Mouse (Mus musculus) limb, embryonic 15.5 days (tissue): ENCODE measurements around the gene Dlgap1. TPM values are rescaled to one million over a fixed set of nuclear protein-coding genes. Genes with fewer than 3 reads are reported as not detected.

Source experiments
- ATAC-seq: fragments of 200-750 bp; cut with Nextera tagmentation; 2 replicates; pipeline ENCODE4 v1.8.0; 2017; ENCODE audit warnings: low read depth, moderate TSS enrichment; ENCODE audit not compliant: insufficient number of reproducible peaks, low FRiP score, low TSS enrichment
- H3K27ac ChIP-seq: fragments of 300-500 bp; sonication (generic); 2 replicates; pipeline ENCODE4 v1.5.1; 2015; ENCODE audit warnings: moderate library complexity, mild to moderate bottlenecking, inconsistent platforms
- H3K27me3 ChIP-seq: fragments of 300-500 bp; sonication (generic); 2 replicates; pipeline ENCODE4 v1.6.1; 2015; ENCODE audit warnings: inconsistent platforms
- H3K36me3 ChIP-seq: fragments of 300-500 bp; sonication (generic); 2 replicates; pipeline ENCODE4 v1.6.1; 2015; ENCODE audit warnings: inconsistent platforms
- H3K4me1 ChIP-seq: fragments of 300-500 bp; sonication (generic); 2 replicates; pipeline ENCODE4 v1.6.1; 2015; ENCODE audit warnings: inconsistent platforms
- H3K4me2 ChIP-seq: fragments of 300-500 bp; sonication (generic); 2 replicates; pipeline ENCODE4 v1.6.1; 2015; ENCODE audit warnings: mild to moderate bottlenecking, inconsistent platforms
- H3K4me3 ChIP-seq: fragments of 300-500 bp; sonication (generic); 2 replicates; pipeline ENCODE4 v1.5.1; 2015; ENCODE audit warnings: mild to moderate bottlenecking, inconsistent platforms
- H3K9ac ChIP-seq: fragments of 300-500 bp; sonication (generic); 2 replicates; pipeline ENCODE4 v1.6.1; 2015; ENCODE audit warnings: inconsistent platforms
- H3K9me3 ChIP-seq: fragments of 300-500 bp; sonication (generic); 2 replicates; pipeline ENCODE4 v1.6.1; 2016; ENCODE audit warnings: inconsistent platforms
- WGBS: fragments of 180-500 bp; shearing (Covaris S2); methylation state at CpG from one replicate; pipeline ENCODE4 v1.1.7; 2015; 5-methylcytosine and 5-hydroxymethylcytosine counted together
- polyA plus RNA-seq: library from polyadenylated mRNA; unstranded; fragments of >200 nt; fragmentation: Nextera tagmentation; extraction: Ambion mirVana; gene quantifications from 2 replicates; pipeline ENCODE4 v1.2.1, GENCODE M21; 2015

The Dlgap1 gene
- polyA plus RNA-seq, 1 experiment from 2014 or later = 3.1 TPM

- Histone ChIP-seq H3K36me3 (no peaks in the 10 kb centered on the region), H3K27me3 (no peaks in the 10 kb centered on the region), H3K4me3 (no peak overlapping the region), H3K27ac (no peak overlapping the region), H3K9me3 (no peaks in the 10 kb centered on the region), H3K9ac (no peak overlapping the region), H3K4me2 (no peak overlapping the region), H3K4me1 (no peaks in the 10 kb centered on the region)
- WGBS = 76% methylated on average over 9 of the region's 9 CpGs
- no peak for ATAC-seq
These were observed 822.9 kb downstream of the Dlgap1 start for GRCm38 (mm10) chr17:70791596-70792275.

- H3K4me2 ChIP-seq = no peak overlapping the region
These were observed 825.4 kb downstream of the Dlgap1 start for GRCm38 (mm10) chr17:70794291-70794690.

GRCm38 (mm10) chr17:70794722-70795121 is 825.8 kb downstream of the Dlgap1 start:
- H3K27ac ChIP-seq = 0 out of 2 replicates have a peak overlapping the region, but pooled peaks have one; percentile 3

More at GRCm38 (mm10) chr17:70794291-70794690, 825.4 kb downstream of the Dlgap1 start:
- Histone ChIP-seq H3K4me3 (no peak overlapping the region), H3K27ac (no peak overlapping the region), H3K36me3 (no peaks in the 10 kb centered on the region), H3K27me3 (no peaks in the 10 kb centered on the region), H3K9ac (no peak overlapping the region), H3K9me3 (no peaks in the 10 kb centered on the region), H3K4me1 (no peaks in the 10 kb centered on the region)
- WGBS = 20% methylated on average over 7 of the region's 7 CpGs
- ATAC-seq = peak; percentile 77

GRCm38 (mm10) chr17:70795196-70795595 is 826.3 kb downstream of the Dlgap1 start:
- 79% methylated on average over 4 of the region's 4 CpGs for WGBS
- no peaks in the 10 kb centered on the region for H3K9me3 ChIP-seq
- H3K4me2 ChIP-seq = no peak overlapping the region
- no peaks in the 10 kb centered on the region for H3K4me1 ChIP-seq
- no peaks in the 10 kb centered on the region for H3K36me3 ChIP-seq
- H3K9ac ChIP-seq = no peak overlapping the region
- no peaks in the 10 kb centered on the region for H3K27me3 ChIP-seq
- no peak overlapping the region for H3K4me3 ChIP-seq
- ATAC-seq = no peak
- H3K27ac ChIP-seq = no peak overlapping the region

More at GRCm38 (mm10) chr17:70794722-70795121, 825.8 kb downstream of the Dlgap1 start:
- H3K36me3 ChIP-seq = no peaks in the 10 kb centered on the region
- no peak overlapping the region for H3K4me2 ChIP-seq
- no peak overlapping the region for H3K4me3 ChIP-seq
- no peaks in the 10 kb centered on the region for H3K27me3 ChIP-seq
- ATAC-seq = peak; percentile 2; the same call in 1 of the 2 replicates
- WGBS = 54% methylated on average over 6 of the region's 6 CpGs
- no peaks in the 10 kb centered on the region for H3K4me1 ChIP-seq
- no peaks in the 10 kb centered on the region for H3K9me3 ChIP-seq
- H3K9ac ChIP-seq = no peak overlapping the region

- no peak for ATAC-seq
- no peaks in the 10 kb centered on the region for H3K36me3 ChIP-seq
- no peak overlapping the region for H3K27ac ChIP-seq
- no peaks in the 10 kb centered on the region for H3K4me1 ChIP-seq
- H3K9me3 ChIP-seq = no peaks in the 10 kb centered on the region
- WGBS = 65% methylated on average over 8 of the region's 8 CpGs
- no peak overlapping the region for H3K9ac ChIP-seq
- H3K27me3 ChIP-seq = no peaks in the 10 kb centered on the region
- H3K4me2 ChIP-seq = no peak overlapping the region
- H3K4me3 ChIP-seq = no peak overlapping the region
These were observed 828.3 kb downstream of the Dlgap1 start for GRCm38 (mm10) chr17:70796940-70797772.

- H3K9me3 ChIP-seq = no peaks in the 10 kb centered on the region
- WGBS = 79% methylated on average over 1 of the region's 1 CpGs
- no peak overlapping the region for H3K27ac ChIP-seq
- no peak overlapping the region for H3K4me3 ChIP-seq
- H3K36me3 ChIP-seq = no peaks in the 10 kb centered on the region
- no peak overlapping the region for H3K9ac ChIP-seq
- no peaks in the 10 kb centered on the region for H3K27me3 ChIP-seq
- no peak for ATAC-seq
- H3K4me1 ChIP-seq = no peaks in the 10 kb centered on the region
- H3K4me2 ChIP-seq = no peak overlapping the region
These were observed 828.8 kb downstream of the Dlgap1 start for GRCm38 (mm10) chr17:70797773-70798045.

- H3K9ac ChIP-seq = no peak overlapping the region
- no peak overlapping the region for H3K4me2 ChIP-seq
- H3K9me3 ChIP-seq = no peaks in the 10 kb centered on the region
- no peaks in the 10 kb centered on the region for H3K4me1 ChIP-seq
- no peak for ATAC-seq
- no peaks in the 10 kb centered on the region for H3K36me3 ChIP-seq
- H3K27ac ChIP-seq = no peak overlapping the region
- H3K27me3 ChIP-seq = no peaks in the 10 kb centered on the region
- 70% methylated on average over 4 of the region's 4 CpGs for WGBS
- H3K4me3 ChIP-seq = no peak overlapping the region
These were observed 830.4 kb downstream of the Dlgap1 start for GRCm38 (mm10) chr17:70799266-70799665.

- Histone ChIP-seq H3K9ac (no peak overlapping the region), H3K9me3 (no peaks in the 10 kb centered on the region), H3K27me3 (no peaks in the 10 kb centered on the region), H3K27ac (no peak overlapping the region), H3K4me3 (no peak overlapping the region), H3K4me2 (no peak overlapping the region), H3K4me1 (no peaks in the 10 kb centered on the region), H3K36me3 (no peaks in the 10 kb centered on the region)
- whole genome bisulfite sequencing = 71% methylated on average over 14 of the region's 14 CpGs
- ATAC-seq = no peak
These were observed 833.1 kb downstream of the Dlgap1 start for GRCm38 (mm10) chr17:70802022-70802421.

GRCm38 (mm10) chr17:70805866-70806265 is 837.0 kb downstream of the Dlgap1 start:
- Histone ChIP-seq H3K4me3 (no peak overlapping the region), H3K36me3 (no peaks in the 10 kb centered on the region), H3K4me2 (no peak overlapping the region), H3K9ac (no peak overlapping the region), H3K27me3 (no peaks in the 10 kb centered on the region), H3K4me1 (no peaks in the 10 kb centered on the region), H3K9me3 (no peaks in the 10 kb centered on the region), H3K27ac (no peak overlapping the region)
- ATAC-seq = no peak
- WGBS = 92% methylated on average over 9 of the region's 9 CpGs

- Histone ChIP-seq H3K4me3 (no peak overlapping the region), H3K9ac (no peak overlapping the region), H3K36me3 (no peaks in the 10 kb centered on the region), H3K9me3 (no peaks in the 10 kb centered on the region), H3K27ac (no peak overlapping the region), H3K27me3 (no peaks in the 10 kb centered on the region), H3K4me1 (no peaks in the 10 kb centered on the region), H3K4me2 (no peak overlapping the region)
- WGBS = 82% methylated on average over 2 of the region's 2 CpGs
- no peak for ATAC-seq
These were observed 837.7 kb downstream of the Dlgap1 start for GRCm38 (mm10) chr17:70806600-70806999.

GRCm38 (mm10) chr17:70807885-70808284 is 839.0 kb downstream of the Dlgap1 start:
- no peak overlapping the region for H3K27ac ChIP-seq
- H3K4me2 ChIP-seq = no peak overlapping the region
- H3K36me3 ChIP-seq = no peaks in the 10 kb centered on the region
- no peak overlapping the region for H3K9ac ChIP-seq
- H3K27me3 ChIP-seq = no peaks in the 10 kb centered on the region
- ATAC-seq = no peak
- H3K9me3 ChIP-seq = no peaks in the 10 kb centered on the region
- H3K4me1 ChIP-seq = no peaks in the 10 kb centered on the region
- 88% methylated on average over 1 of the region's 1 CpGs for WGBS
- H3K4me3 ChIP-seq = no peak overlapping the region

- H3K4me3 ChIP-seq = no peak overlapping the region
These were observed 840.0 kb downstream of the Dlgap1 start for GRCm38 (mm10) chr17:70808837-70809236.

More at GRCm38 (mm10) chr17:70808837-70809236, 840.0 kb downstream of the Dlgap1 start:
- no peaks in the 10 kb centered on the region for H3K27me3 ChIP-seq
- 51% methylated on average over 14 of the region's 14 CpGs for WGBS
- no peaks in the 10 kb centered on the region for H3K9me3 ChIP-seq
- no peaks in the 10 kb centered on the region for H3K4me1 ChIP-seq
- H3K36me3 ChIP-seq = no peaks in the 10 kb centered on the region
- H3K9ac ChIP-seq = no peak overlapping the region
- no peak overlapping the region for H3K4me2 ChIP-seq
- ATAC-seq = no peak
- no peak overlapping the region for H3K27ac ChIP-seq
